Mouse (Mus musculus) E14TG2a.4 (cell line): ENCODE measurements around the gene Pank2.
"Not testable (repeated sequence)": the region's sequence is repeated elsewhere in the genome, so short reads cannot be mapped to it uniquely, and the experiment has no call there.

Experiments used
- CTCF ChIP-seq: conservative IDR thresholded peaks from 2 replicates; pipeline ENCODE4 v1.5.1; 2014; ENCODE audit warnings: low read length
- NANOG ChIP-seq: IDR thresholded peaks from 2 replicates; pipeline ENCODE4 v1.6.1; 2014; ENCODE audit warnings: borderline replicate concordance, low read length, mixed read lengths
- POU5F1 ChIP-seq: IDR thresholded peaks from 2 replicates; pipeline ENCODE4 v1.6.1; 2014; ENCODE audit warnings: low read length, borderline replicate concordance

DNA sequence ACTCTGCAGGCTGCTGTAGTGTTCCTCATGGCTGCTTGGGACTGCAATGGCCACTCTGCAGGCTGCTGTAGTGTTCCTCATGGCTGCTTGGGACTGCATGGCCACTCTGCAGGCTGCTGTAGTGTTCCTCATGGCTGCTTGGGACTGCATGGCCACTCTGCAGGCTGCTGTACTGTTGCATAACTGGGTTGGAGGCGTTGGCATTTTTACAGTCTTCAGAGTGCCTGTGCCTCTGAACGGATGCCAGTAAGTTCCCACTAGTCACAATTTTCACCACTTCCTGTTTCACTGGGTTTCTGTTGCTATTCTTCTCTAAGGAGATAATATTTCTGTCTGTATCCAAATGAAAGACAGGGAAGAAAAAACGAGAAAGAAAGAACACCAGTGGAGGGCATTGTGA is 58.9 kb downstream of the Pank2 start:
- not testable (repeated sequence) for TF ChIP-seq CTCF, NANOG, POU5F1
